ENCODE assay signal across 9 mouse cellular contexts in genomic region chr16:25374121-25374520, GRCm38 (mm10).
"Had no signal": no experiment of that assay in that cellular context is flagged by ENCODE, and none has a peak within 500 bp of the region (broad histone marks: within the 10 kb centered on the region; RNA-seq: fewer than 3 reads in every experiment).

No protein-coding gene starts in this region.

- ATAC-seq: liver, embryonic 12.5 days had no signal

- H3K4me3 ChIP-seq: left cerebral cortex, adult 2 months; limb, embryonic 15.5 days; liver, embryonic 12.5 days; megakaryocyte, embryonic 14.5 days; midbrain, embryonic 15.5 days; neural tube, embryonic 12.5 days had no signal

- H3K36me3 ChIP-seq: limb, embryonic 15.5 days; liver, embryonic 12.5 days; midbrain, embryonic 15.5 days; neural tube, embryonic 12.5 days had no signal

- H3K27ac ChIP-seq: left cerebral cortex, adult 2 months; limb, embryonic 15.5 days; liver, embryonic 12.5 days; macrophage; midbrain, embryonic 15.5 days; neural tube, embryonic 12.5 days; stomach, postnatal 0 days had no signal

- H3K9me3 ChIP-seq: limb, embryonic 15.5 days; liver, embryonic 12.5 days; megakaryocyte, embryonic 14.5 days; midbrain, embryonic 15.5 days; neural tube, embryonic 12.5 days had no signal

- H3K27me3 ChIP-seq: limb, embryonic 15.5 days; liver, embryonic 12.5 days; megakaryocyte, embryonic 14.5 days; midbrain, embryonic 15.5 days; neural tube, embryonic 12.5 days had no signal

- H3K4me2 ChIP-seq: limb, embryonic 15.5 days; liver, embryonic 12.5 days; midbrain, embryonic 11.5 days; midbrain, embryonic 15.5 days; neural tube, embryonic 12.5 days had no signal

- H3K9ac ChIP-seq: limb, embryonic 15.5 days; liver, embryonic 12.5 days; midbrain, embryonic 15.5 days; neural tube, embryonic 12.5 days had no signal

- H3K4me1 ChIP-seq: liver, embryonic 12.5 days; megakaryocyte, embryonic 14.5 days; midbrain, embryonic 15.5 days; neural tube, embryonic 12.5 days had no signal
